Mouse (Mus musculus) lung, embryonic 15.5 days (tissue): ENCODE results near the gene Gm11634. TPM values are rescaled to one million over a fixed set of nuclear protein-coding genes. Genes with fewer than 3 reads are reported as not detected.
"Not testable (repeated sequence)": the region's sequence is repeated elsewhere in the genome, so short reads cannot be mapped to it uniquely, and the experiment has no call there.

ENCODE experiments used
- ATAC-seq: fragments of 200-750 bp; cut with Nextera tagmentation; 2 replicates; pipeline ENCODE4 v1.8.0; 2017; ENCODE audit warnings: moderate number of reproducible peaks, borderline replicate concordance; ENCODE audit not compliant: low FRiP score, low TSS enrichment; ENCODE audit errors: extremely low read depth
- H3K27ac ChIP-seq: fragments of 300-500 bp; sonication (generic); 2 replicates; pipeline ENCODE4 v1.5.1; 2015; ENCODE audit warnings: moderate library complexity, mild to moderate bottlenecking, inconsistent platforms
- H3K27me3 ChIP-seq: fragments of 300-500 bp; sonication (generic); 2 replicates; pipeline ENCODE4 v1.6.1; 2015; ENCODE audit warnings: inconsistent platforms
- H3K36me3 ChIP-seq: fragments of 300-500 bp; sonication (generic); 2 replicates; pipeline ENCODE4 v1.6.1; 2015; ENCODE audit warnings: inconsistent platforms
- H3K4me1 ChIP-seq: fragments of 300-500 bp; sonication (generic); 2 replicates; pipeline ENCODE4 v1.6.1; 2015; ENCODE audit warnings: inconsistent platforms
- H3K4me2 ChIP-seq: fragments of 300-500 bp; sonication (generic); 2 replicates; pipeline ENCODE4 v1.6.1; 2015; ENCODE audit warnings: inconsistent platforms, mild to moderate bottlenecking, moderate library complexity
- H3K4me3 ChIP-seq: fragments of 300-500 bp; sonication (generic); 2 replicates; pipeline ENCODE4 v1.5.1; 2015; ENCODE audit warnings: mild to moderate bottlenecking, inconsistent platforms
- H3K9ac ChIP-seq: fragments of 300-500 bp; sonication (generic); 2 replicates; pipeline ENCODE4 v1.6.1; 2015; ENCODE audit warnings: inconsistent platforms
- H3K9me3 ChIP-seq: fragments of 300-500 bp; sonication (generic); 2 replicates; pipeline ENCODE4 v1.6.1; 2016; ENCODE audit warnings: inconsistent platforms
- WGBS: fragments of 180-500 bp; shearing (Covaris S2); methylation state at CpG from one replicate; pipeline ENCODE4 v1.1.7; 2015; 5-methylcytosine and 5-hydroxymethylcytosine counted together
- polyA plus RNA-seq: library from polyadenylated mRNA; unstranded; fragments of >200 nt; fragmentation: Nextera tagmentation; extraction: Ambion mirVana; gene quantifications from 2 replicates; pipeline ENCODE4 v1.2.1, GENCODE M21; 2015

Gene Gm11634
- polyA plus RNA-seq, 1 experiment from 2014 or later, result not detected

DNA sequence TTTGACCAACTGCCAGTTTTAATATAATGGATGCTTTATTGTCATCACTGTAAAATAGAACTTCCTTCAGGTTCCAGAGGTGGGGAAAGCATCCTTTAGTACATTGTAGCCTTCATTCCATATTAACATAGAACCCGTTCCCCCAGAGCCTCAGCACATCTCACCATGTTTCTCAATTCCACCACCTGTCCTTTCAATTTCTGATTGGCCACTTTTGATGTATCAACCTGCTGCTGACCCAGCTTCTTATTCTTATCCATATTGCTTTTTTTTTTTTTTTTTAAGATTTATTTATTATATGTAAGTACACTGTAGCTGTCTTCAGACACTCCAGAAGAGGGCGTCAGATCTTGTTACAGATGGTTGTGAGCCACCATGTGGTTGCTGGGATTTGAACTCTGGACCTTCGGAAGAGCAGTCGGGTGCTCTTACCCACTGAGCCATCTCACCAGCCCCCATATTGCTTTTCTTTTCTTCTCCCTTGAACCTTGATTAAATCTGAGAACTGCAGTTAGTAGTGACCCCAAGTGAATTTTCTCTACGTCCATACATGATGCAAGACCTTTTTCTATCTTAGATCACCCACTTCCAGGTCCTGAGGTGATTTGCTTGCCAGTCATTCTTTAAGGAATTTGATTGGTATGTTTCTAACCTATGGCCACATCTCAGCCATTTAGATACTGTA, 29.8 kb upstream of the Gm11634 start:
- Histone ChIP-seq H3K4me1 (peaks cover 14% of the 10 kb centered on the region), H3K27ac (0 out of 2 replicates have a peak overlapping the region, but pooled peaks have one; percentile 24), H3K4me3 (peak overlapping the region; percentile 56), H3K4me2 (peak overlapping the region; percentile 87), H3K9ac (peak overlapping the region; percentile 71; the same call in 1 of the 2 replicates)
- H3K27me3 ChIP-seq, H3K9me3 ChIP-seq, ATAC-seq, H3K36me3 ChIP-seq: not testable (repeated sequence)
- 58% methylated on average over 4 of the region's 5 CpGs for WGBS

DNA sequence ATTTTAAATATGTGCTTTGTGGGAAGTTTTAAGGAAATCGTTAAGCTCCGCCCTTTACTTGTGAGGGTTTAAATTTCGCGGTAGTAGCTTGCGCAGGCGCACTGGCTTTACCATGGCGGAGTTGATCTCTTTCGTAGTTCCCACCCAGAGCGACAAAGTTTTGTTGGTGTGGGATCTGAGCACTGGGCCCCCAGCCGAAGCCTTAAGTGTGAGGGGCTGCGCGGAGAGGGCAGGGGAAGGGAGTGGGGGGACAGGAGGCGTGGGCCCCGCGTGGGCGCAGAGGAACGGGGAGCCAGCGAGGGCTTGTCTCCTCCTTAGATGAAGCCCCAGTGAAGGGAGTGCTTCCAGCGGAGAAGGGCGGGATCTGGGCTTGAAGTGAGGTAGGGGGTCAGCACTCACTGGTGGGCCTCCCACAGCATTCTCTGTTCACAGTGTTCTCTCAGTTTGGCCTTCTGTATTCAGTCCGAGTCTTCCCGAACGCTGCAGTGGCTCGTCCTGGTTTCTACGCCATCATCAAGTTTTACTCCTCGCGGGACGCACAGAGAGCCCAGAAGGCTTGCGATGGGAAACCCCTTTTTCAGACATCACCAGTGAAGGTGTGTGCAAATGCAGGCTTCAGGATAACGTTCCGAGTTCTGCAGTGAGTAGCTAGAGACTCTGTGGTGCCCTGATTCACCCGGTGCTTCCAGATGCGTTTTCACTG, 29.0 kb upstream of the Gm11634 start:
- Histone ChIP-seq H3K9me3 (no peaks in the 10 kb centered on the region), H3K4me3 (peak overlapping the region; percentile 56), H3K4me2 (peak overlapping the region; percentile 87), H3K9ac (peak overlapping the region; percentile 71), H3K27me3 (no peaks in the 10 kb centered on the region), H3K27ac (peak overlapping the region; percentile 100), H3K36me3 (peaks cover 2% of the 10 kb centered on the region; the same call in 1 of the 2 replicates), H3K4me1 (peaks cover 14% of the 10 kb centered on the region)
- WGBS, result under 1% methylated on average over 33 of the region's 33 CpGs
- peak; percentile 63 for ATAC-seq

DNA sequence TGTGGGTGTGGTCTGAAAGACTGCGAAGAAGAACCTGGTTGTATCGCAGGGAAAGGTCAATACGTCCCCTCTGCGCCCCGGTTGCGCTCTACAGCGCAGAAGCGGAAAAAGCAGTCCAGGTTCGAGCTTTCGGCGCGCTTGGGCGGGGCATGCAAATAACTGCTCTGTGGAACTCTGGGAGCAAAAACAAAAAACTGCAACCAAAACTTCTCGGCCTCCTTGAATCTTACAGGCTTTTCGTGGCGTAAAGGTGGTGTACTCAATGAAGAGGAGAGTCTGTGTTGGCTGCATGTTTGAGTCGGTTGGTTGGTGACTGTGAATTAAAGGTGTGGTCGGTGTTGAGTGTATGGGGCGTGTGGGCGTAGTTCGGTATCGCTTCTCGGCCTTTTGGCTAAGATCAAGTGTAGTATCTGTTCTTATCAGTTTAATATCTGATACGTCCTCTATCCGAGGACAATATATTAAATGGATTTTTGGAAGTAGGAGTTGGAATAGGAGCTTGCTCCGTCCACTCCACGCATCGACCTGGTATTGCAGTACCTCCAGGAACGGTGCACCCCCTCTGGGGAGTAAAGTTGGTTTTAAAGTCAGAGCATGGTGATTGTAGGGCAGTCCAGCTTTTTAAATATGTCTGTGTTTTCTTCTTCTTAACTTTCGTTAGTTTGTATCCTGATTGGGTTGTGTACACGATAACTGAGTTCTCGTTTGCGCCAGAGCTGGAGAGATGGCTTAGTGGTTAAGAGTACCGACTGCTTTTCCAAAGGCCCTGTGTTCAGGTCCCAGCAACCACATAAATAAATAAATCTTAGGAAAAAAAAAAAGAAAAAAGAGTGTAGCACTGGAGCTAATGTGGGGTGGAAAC, 28.2 kb upstream of the Gm11634 start, which contains the start of gene Rdm1:
TSS of gene Rdm1 (plus strand) at position 201 of the 862 bp plus-strand sequence.
- WGBS, result under 1% methylated on average over 34 of the region's 34 CpGs
- Histone ChIP-seq H3K36me3 (no peaks in the 10 kb centered on the region), H3K4me2 (peak within 1 kb of the TSS; percentile 87), H3K9ac (peak within 1 kb of the TSS; percentile 71), H3K27me3 (no peaks in the 10 kb centered on the region), H3K4me1 (peaks cover 14% of the 10 kb centered on the region), H3K4me3 (peak within 1 kb of the TSS; percentile 56), H3K9me3 (no peaks in the 10 kb centered on the region), H3K27ac (peak within 1 kb of the TSS; percentile 100)
- peak; percentile 94 for ATAC-seq

DNA sequence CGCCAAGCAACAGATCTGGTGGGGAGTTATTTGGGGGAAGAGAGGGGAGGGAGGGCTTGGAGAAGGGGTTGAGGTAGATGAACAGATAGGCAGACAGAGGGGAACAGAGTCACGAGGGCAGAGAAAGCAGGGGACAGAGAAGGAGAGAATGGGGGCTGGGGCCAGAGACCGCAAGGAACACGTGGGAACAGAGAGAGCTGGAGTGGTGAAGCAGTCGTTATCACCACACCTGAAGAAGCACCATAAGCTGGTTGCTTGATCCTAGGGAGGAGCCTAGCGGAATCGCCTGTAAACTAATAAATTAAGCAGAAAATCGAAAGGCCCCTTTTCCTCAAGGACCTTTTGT, 27.6 kb upstream of the Gm11634 start:
- ATAC-seq, result no peak
- Histone ChIP-seq H3K4me1 (peaks cover 14% of the 10 kb centered on the region), H3K4me2 (peak overlapping the region; percentile 87), H3K27me3 (no peaks in the 10 kb centered on the region), H3K9ac (peak overlapping the region; percentile 61), H3K4me3 (peak overlapping the region; percentile 50), H3K36me3 (no peaks in the 10 kb centered on the region), H3K9me3 (no peaks in the 10 kb centered on the region), H3K27ac (peak overlapping the region; percentile 100)
- WGBS, result 2% methylated on average over 8 of the region's 8 CpGs

DNA sequence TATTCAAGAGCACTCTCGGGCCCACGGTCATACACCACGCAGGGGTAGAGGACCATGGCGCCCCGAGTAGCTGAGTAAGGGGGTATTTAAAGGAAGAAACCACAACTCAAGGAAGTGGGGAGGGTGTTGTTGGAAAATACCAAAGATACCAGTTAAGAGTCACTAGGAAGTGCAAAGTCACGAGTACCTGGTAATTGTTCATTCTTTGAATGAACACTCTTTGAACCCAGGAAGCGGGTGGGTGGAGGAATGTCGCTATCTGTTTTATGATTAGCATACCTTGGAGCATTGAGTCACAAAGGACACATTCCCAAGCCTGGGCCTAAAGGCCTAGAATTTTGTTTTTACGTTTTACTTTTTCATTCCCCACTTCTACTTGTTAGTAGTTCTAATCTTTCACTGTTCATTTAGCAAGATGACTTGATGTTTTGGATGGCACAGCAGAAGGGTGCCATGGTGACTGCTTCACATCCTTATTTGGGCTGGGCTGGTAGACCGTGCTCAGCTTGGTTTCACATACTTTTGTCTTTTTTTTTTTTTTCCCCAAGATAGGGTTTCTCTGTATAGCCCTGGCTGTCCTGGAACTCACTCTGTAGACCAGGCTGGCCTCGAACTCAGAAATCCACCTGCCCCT, 21.1 kb upstream of the Gm11634 start:
- not testable (repeated sequence) for H3K27me3 ChIP-seq, H3K4me3 ChIP-seq, H3K4me2 ChIP-seq, H3K9ac ChIP-seq, ATAC-seq, H3K36me3 ChIP-seq, H3K9me3 ChIP-seq, H3K27ac ChIP-seq
- 78% methylated on average over 11 of the region's 11 CpGs for WGBS
- peaks cover 15% of the 10 kb centered on the region for H3K4me1 ChIP-seq

DNA sequence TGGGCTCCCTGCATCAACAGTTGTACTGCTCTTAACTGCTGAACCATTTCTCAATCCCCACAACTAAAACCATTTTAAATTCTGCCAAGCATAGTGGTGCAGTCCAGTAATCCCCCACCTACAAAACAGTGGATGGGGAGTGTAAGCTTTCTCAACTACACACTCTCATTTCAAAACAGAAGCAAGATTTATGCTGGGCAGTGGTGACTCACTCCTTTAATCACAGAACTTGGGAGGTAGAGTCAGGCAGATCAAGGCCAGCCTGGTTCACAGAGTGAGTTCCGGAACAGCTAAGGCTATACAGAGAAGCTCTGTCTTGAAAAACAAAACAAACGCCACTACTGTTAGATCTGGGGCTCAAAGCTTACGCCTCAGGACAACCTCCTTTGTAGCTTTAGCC, 19.5 kb upstream of the Gm11634 start:
- Histone ChIP-seq H3K4me2 (no peak overlapping the region), H3K27ac (no peak overlapping the region), H3K4me3 (no peak overlapping the region), H3K4me1 (peaks cover 15% of the 10 kb centered on the region), H3K9ac (no peak overlapping the region), H3K27me3 (no peaks in the 10 kb centered on the region), H3K36me3 (no peaks in the 10 kb centered on the region), H3K9me3 (no peaks in the 10 kb centered on the region)
- no peak for ATAC-seq
- WGBS, result 87% methylated on average over 3 of the region's 3 CpGs

DNA sequence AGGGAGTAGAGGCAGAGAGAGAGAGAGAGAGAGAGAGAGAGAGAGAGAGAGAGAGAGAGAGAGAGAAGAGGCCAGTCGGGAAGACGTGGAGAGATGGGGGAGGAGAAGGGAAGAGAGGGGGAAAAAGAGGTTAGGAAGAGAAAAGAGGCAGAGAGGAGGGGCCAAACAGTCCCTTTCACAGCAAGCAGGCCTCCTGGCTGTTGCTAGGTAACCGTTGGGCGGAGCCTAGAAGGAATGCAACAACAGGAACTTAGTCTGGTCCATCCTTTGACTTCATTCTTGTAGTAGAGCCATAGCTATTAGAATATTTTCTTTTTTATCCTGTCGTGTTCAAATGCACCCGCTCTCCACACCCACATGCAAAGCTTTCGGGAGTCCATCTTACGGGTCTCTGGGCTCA, 18.8 kb upstream of the Gm11634 start:
- ATAC-seq, result peak; percentile 23; the same call in 1 of the 2 replicates
- H3K36me3 ChIP-seq, result no peaks in the 10 kb centered on the region
- no peak overlapping the region for H3K4me3 ChIP-seq
- peaks cover 15% of the 10 kb centered on the region for H3K4me1 ChIP-seq
- 9% methylated on average over 7 of the region's 8 CpGs for WGBS
- H3K27ac ChIP-seq, result no peak overlapping the region
- no peaks in the 10 kb centered on the region for H3K9me3 ChIP-seq
- H3K9ac ChIP-seq, result no peak overlapping the region
- H3K4me2 ChIP-seq, result peak overlapping the region; percentile 31
- H3K27me3 ChIP-seq, result no peaks in the 10 kb centered on the region

DNA sequence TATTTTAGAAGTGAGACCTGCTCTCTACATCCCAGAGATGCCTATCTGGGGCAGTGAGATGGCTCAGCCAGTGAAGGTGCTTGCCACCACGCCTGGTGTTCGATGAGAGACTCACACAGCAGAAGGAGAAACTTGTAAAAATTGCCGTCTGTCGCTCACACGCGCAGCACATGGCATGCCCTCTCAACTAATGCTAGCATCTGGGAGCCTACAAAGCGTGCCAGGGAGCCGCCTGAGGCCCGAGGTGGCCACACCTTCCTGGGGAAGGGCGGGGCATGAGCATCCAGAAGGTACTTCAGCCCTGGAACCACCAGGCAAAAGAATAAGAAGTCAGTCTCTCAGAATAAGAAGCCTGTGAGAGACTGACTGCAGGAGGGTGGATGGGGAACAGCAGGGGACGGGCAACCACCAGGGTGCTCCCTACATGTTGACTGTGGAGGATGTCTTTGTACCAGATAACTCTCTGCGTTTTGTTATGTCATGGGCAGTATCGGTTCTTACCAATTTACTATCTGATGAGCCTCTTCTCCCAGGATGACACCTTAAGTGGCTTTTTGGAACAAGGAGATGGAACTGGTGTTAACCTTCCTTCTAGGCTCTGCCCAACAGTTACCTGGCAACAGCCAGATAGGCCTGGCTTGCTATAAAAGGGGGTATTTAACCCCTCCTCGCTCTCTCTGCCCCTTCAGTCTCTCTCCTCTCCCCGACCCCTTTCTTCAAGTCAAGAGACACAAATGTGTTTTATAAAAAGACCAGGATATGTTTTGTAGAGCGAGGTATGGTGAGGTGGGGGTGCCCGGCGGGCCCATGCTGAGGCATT, 18.1 kb upstream of the Gm11634 start:
- Histone ChIP-seq H3K27ac (no peak overlapping the region), H3K36me3 (no peaks in the 10 kb centered on the region), H3K27me3 (no peaks in the 10 kb centered on the region), H3K9ac (no peak overlapping the region), H3K9me3 (no peaks in the 10 kb centered on the region), H3K4me3 (no peak overlapping the region), H3K4me2 (peak overlapping the region; percentile 31; the same call in 1 of the 2 replicates), H3K4me1 (peaks cover 15% of the 10 kb centered on the region)
- 22% methylated on average over 18 of the region's 18 CpGs for WGBS
- no peak for ATAC-seq

DNA sequence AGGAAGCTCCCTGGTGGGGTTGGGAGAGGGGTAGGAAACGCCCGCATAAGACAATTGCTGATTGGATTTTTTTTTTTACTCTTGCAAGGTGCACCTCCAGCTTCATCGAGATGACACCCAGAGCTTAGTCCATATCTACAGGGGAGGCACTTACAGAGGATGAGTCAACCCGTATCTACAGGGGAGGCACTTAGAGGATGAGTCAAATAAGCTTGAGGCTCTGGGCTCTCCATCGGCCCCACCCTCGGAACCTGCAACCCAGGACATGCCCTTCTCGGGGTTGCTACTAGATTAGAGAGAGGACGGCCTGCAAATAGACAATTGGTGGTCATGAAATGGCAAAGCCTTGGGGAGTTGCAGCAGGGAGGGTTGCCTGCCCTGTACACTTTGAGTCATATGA, 17.0 kb upstream of the Gm11634 start:
- Histone ChIP-seq H3K9ac (no peak overlapping the region), H3K36me3 (no peaks in the 10 kb centered on the region), H3K9me3 (no peaks in the 10 kb centered on the region), H3K4me2 (no peak overlapping the region), H3K27me3 (no peaks in the 10 kb centered on the region), H3K4me1 (peaks cover 15% of the 10 kb centered on the region), H3K4me3 (no peak overlapping the region), H3K27ac (no peak overlapping the region)
- 87% methylated on average over 8 of the region's 8 CpGs for WGBS
- ATAC-seq, result no peak

DNA sequence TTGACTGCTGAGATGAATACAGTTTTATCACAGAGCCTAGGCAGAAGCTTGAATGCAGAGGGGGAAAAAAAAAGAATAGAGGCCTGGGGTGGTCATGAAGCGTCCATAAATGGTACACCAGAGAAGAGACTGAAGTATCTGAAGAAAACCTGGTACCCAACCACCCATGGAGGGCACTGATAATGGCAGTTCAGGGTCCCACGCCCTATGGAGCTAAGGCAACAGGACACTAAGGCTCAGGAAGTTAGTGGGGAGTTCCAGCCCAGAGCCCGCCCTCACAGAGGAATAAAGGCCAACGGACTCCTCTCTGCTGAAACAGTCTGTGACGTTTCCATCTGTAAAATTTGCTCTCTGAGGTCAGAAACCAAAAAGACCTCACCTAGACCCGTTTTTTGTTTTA, 16.3 kb upstream of the Gm11634 start:
- no peaks in the 10 kb centered on the region for H3K36me3 ChIP-seq
- no peak overlapping the region for H3K4me3 ChIP-seq
- no peak overlapping the region for H3K27ac ChIP-seq
- H3K27me3 ChIP-seq, result no peaks in the 10 kb centered on the region
- 74% methylated on average over 6 of the region's 6 CpGs for WGBS
- no peak for ATAC-seq
- no peak overlapping the region for H3K4me2 ChIP-seq
- H3K9ac ChIP-seq, result no peak overlapping the region
- H3K9me3 ChIP-seq, result no peaks in the 10 kb centered on the region
- peaks cover 19% of the 10 kb centered on the region for H3K4me1 ChIP-seq

DNA sequence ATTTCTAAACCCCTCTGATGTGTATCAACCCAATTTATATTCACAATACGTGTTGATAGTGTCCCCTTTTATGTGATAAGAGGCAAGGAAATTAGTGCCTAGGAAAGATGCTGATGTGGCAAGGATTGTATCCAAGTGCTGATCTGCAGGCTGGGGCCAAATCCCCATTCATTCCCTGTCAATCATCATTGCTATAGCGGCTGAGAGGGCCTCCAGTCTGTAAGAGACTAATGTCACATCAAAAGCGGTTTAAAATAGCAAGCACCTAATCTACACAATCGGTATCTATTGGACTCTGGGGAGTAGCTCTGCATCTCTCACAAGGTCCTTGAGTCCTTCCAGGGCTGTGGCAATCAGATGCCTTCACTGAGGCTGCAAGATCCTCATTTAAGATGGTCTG, 15.1 kb upstream of the Gm11634 start:
- ATAC-seq, result no peak
- Histone ChIP-seq H3K9ac (no peak overlapping the region), H3K27me3 (no peaks in the 10 kb centered on the region), H3K4me2 (no peak overlapping the region), H3K36me3 (no peaks in the 10 kb centered on the region), H3K4me1 (peaks cover 19% of the 10 kb centered on the region), H3K27ac (no peak overlapping the region), H3K4me3 (no peak overlapping the region), H3K9me3 (no peaks in the 10 kb centered on the region)
- 65% methylated on average over 4 of the region's 4 CpGs for WGBS
